Mouse (Mus musculus) myocyte (in vitro differentiated cells): ENCODE data around the gene Immp1l.

Experiments used
- CEBPB ChIP-seq: IDR thresholded peaks from 2 replicates; pipeline ENCODE4 v1.6.1; 2011; ENCODE audit warnings: mild to moderate bottlenecking, moderate library complexity; ENCODE audit not compliant: poor library complexity, insufficient read depth, severe bottlenecking
- POLR2A ChIP-seq: IDR thresholded peaks from one replicate; pipeline ENCODE4 v1.6.1; 2011; ENCODE audit warnings: low read depth, mild to moderate bottlenecking, control low read depth, moderate library complexity; ENCODE audit not compliant: insufficient read length
- REST ChIP-seq: IDR thresholded peaks from one replicate; pipeline ENCODE4 v1.6.1; 2011; ENCODE audit warnings: mild to moderate bottlenecking, control low read depth, moderate library complexity; ENCODE audit not compliant: insufficient read depth, insufficient read length
- TCF12 ChIP-seq: IDR thresholded peaks from one replicate; pipeline ENCODE4 v1.6.1; 2011; ENCODE audit warnings: mild to moderate bottlenecking, control low read depth; ENCODE audit not compliant: poor library complexity, insufficient read depth, severe bottlenecking
- USF1 ChIP-seq: IDR thresholded peaks from one replicate; pipeline ENCODE4 v1.6.1; 2011; ENCODE audit warnings: low read depth, mild to moderate bottlenecking, control low read depth, moderate library complexity

DNA sequence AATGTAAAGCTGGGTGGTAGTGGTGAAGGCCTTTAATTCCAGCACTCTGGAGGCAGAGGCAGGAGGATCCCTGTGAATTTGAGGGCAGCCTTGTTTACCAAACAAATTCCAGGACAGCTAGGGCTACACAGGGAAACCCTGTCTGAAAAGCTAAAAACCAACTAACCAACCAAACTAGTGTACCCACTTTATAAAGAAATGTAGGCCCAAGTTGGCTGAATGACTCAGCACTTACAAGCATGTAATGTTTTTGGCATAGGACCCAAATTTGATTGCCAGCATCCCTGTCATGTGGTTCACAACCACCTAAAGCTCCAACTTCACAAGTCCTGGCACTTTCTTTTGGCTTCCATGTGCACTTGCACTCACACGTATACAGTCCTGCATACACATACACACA is 12.2 kb downstream of the Immp1l start:
- TF ChIP-seq CEBPB (no peak), POLR2A (no peak), USF1 (no peak), TCF12 (no peak), REST (no peak)
